Mouse (Mus musculus): ENCODE measurements around the gene St3gal2.
"Not testable (repeated sequence)": the region's sequence is repeated elsewhere in the genome, so short reads cannot be mapped to it uniquely, and the experiment has no call there.

The St3gal2 gene

GRCm38 (mm10) chr8:110917415-110917814 is 2.3 kb upstream of the St3gal2 start:
- peak; percentile 40 for DNase-seq

GRCm38 (mm10) chr8:110918027-110918426 is 1.7 kb upstream of the St3gal2 start:
- DNase-seq = no peak

GRCm38 (mm10) chr8:110918460-110918859 is 1.3 kb upstream of the St3gal2 start:
- no peak for DNase-seq

- no peak for DNase-seq
Measured at GRCm38 (mm10) chr8:110920032-110920772, 480 bp downstream of the St3gal2 start.

GRCm38 (mm10) chr8:110920773-110921277 is 1.1 kb downstream of the St3gal2 start:
- no peak for DNase-seq

GRCm38 (mm10) chr8:110921492-110922230 is 1.9 kb downstream of the St3gal2 start:
- no peak for DNase-seq

- DNase-seq = no peak
Measured at GRCm38 (mm10) chr8:110925691-110926140, 6.0 kb downstream of the St3gal2 start.

- DNase-seq = no peak
Measured at GRCm38 (mm10) chr8:110926690-110927089, 7.0 kb downstream of the St3gal2 start.

GRCm38 (mm10) chr8:110928435-110928834 is 8.7 kb downstream of the St3gal2 start:
- no peak for DNase-seq

- no peak for DNase-seq
Measured at GRCm38 (mm10) chr8:110929066-110929465, 9.3 kb downstream of the St3gal2 start.

- not testable (repeated sequence) for DNase-seq
Measured at GRCm38 (mm10) chr8:110929672-110930071, 9.9 kb downstream of the St3gal2 start.

GRCm38 (mm10) chr8:110931176-110931939 is 11.6 kb downstream of the St3gal2 start:
- DNase-seq = peak; percentile 29

- no peak for DNase-seq
Measured at GRCm38 (mm10) chr8:110932444-110932843, 12.7 kb downstream of the St3gal2 start.

- no peak for DNase-seq
Measured at GRCm38 (mm10) chr8:110933272-110933671, 13.6 kb downstream of the St3gal2 start.

GRCm38 (mm10) chr8:110936217-110936616 is 16.5 kb downstream of the St3gal2 start:
- DNase-seq = no peak

- DNase-seq = peak; percentile 46
Measured at GRCm38 (mm10) chr8:110938882-110939589, 19.3 kb downstream of the St3gal2 start.

- DNase-seq = no peak
Measured at GRCm38 (mm10) chr8:110940682-110941452, 21.1 kb downstream of the St3gal2 start.

- no peak for DNase-seq
Measured at GRCm38 (mm10) chr8:110941453-110941948, 21.8 kb downstream of the St3gal2 start.

GRCm38 (mm10) chr8:110944276-110944876 is 24.7 kb downstream of the St3gal2 start:
- DNase-seq = no peak

- DNase-seq = no peak
Measured at GRCm38 (mm10) chr8:110945716-110946115, 26.0 kb downstream of the St3gal2 start.

- no peak for DNase-seq
Measured at GRCm38 (mm10) chr8:110950065-110950484, 30.4 kb downstream of the St3gal2 start.
